Mouse (Mus musculus): Measurements from ENCODE around the gene Usp50.

The Usp50 gene

DNA sequence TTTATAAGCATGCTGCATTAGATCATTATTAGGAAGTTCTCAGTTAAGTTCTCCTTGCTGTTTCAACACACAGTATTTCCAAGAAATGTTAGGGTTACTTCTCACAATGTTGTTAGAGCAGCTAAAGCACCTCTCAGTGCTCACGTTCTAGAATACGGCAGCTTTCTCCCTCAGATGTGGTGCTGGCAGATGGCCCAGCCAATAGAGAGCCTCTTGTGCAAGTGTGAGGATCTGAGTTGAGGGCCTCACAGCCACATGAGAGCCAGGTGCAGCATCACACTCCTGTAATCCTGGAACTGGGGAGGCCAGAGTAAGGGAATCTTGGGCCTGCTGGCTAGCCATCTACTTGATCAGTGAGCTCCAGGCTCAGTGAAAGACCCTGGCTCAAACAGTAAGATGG, 43.0 kb downstream of the Usp50 start:
- DNase-seq (ENCODE audit: low read depth): no peak

DNA sequence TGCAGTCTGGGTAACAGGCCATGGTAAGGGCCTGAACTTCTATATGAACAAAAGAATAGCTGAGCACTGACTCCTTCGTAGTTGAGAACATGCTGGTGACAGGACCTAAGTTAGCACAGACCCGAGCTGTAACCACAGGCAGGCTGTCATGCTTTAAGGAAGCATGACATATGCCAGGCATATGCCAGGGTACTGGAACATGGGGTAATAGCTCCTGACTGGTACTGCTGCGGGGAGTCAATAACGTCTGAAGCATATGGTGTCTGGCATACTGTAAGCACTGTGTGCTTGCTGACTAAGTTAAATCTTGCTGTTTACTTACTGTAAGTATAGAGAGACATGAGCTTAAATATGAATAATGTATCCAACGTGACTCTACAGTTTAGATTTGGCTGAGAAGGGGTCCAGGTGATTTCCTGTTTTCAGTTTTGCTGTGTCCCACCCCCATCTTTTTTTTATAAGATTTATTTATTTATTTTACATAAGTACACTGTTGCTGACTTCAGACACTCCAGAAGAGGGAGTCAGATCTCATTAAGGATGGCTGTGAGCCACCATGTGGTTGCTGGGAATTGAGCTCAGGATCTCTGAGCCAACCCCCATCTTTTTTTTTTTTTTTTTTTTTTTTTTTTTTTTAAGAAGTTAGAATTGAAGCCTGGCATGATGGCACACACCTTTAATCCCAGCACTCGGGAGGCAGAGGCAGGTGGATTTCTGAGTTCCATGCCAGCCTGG, 47.8 kb downstream of the Usp50 start:
- DNase-seq (ENCODE audit: low read depth): no peak

GRCm38 (mm10) chr2:126730502-126730901, 52.8 kb downstream of the Usp50 start:
- DNase-seq (ENCODE audit: low read depth): no peak

- DNase-seq (ENCODE audit: low read depth): no peak
Measured at GRCm38 (mm10) chr2:126729207-126729606, 54.1 kb downstream of the Usp50 start.

- no peak for DNase-seq (ENCODE audit: low read depth)
Measured at GRCm38 (mm10) chr2:126712950-126713349, 70.3 kb downstream of the Usp50 start.

GRCm38 (mm10) chr2:126712526-126712925, 70.7 kb downstream of the Usp50 start:
- DNase-seq (ENCODE audit: low read depth): no peak

- DNase-seq (ENCODE audit: low read depth): no peak
Measured at GRCm38 (mm10) chr2:126708361-126708760, 74.9 kb downstream of the Usp50 start.

GRCm38 (mm10) chr2:126707438-126707779, 75.9 kb downstream of the Usp50 start:
- DNase-seq (ENCODE audit: low read depth): peak; percentile 11

GRCm38 (mm10) chr2:126706759-126707437, 76.4 kb downstream of the Usp50 start, which contains the start of gene Usp8:
Gene Usp8, plus strand, starts transcription at chr2:126707328.
- DNase-seq (ENCODE audit: low read depth): peak; percentile 98

- DNase-seq (ENCODE audit: low read depth): no peak
Measured at GRCm38 (mm10) chr2:126695285-126695684, 88.0 kb downstream of the Usp50 start.

DNA sequence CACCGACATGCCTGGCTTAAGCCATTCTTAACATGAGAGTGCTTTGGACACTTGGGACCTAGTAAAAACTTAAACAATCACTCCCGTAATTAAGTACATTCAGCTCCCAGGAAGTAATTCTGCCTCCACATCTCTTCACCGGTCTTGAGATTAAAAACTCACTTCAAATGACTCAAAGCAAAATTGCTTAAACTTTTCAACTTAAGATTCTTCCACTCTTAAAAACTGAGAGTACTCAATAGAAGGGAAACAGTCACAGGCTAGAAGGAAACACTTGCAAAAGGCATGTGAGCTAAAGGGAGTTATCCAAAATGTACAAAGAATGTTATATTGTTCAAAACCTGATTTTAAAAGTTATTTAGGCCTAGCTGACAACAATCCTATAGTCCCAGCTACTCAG, 92.0 kb downstream of the Usp50 start:
- DNase-seq (ENCODE audit: low read depth): no peak

- no peak for DNase-seq (ENCODE audit: low read depth)
Measured at GRCm38 (mm10) chr2:126682937-126683336, 100.3 kb downstream of the Usp50 start.

GRCm38 (mm10) chr2:126682333-126682732, 100.9 kb downstream of the Usp50 start:
- no peak for DNase-seq (ENCODE audit: low read depth)

DNA sequence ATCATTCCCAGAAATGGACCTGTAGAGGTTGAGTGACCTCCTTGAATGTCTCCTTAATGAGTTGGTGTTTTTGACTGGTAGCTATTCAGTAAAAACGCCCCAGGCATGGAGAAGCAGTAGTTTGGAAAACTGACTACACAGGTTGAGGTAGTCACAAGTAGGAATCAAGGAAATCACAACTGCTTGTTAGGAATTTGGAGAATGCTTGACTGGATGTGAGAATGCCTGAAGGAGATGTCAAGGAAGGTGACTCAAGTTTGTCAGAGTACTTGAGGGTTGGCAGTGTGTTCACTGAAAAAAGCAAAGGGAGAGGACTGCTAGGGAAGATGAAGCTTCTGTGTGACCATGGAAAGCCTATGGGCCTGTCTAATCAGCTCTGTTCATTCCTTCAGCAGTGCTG, 105.9 kb downstream of the Usp50 start:
- no peak for DNase-seq (ENCODE audit: low read depth)

DNA sequence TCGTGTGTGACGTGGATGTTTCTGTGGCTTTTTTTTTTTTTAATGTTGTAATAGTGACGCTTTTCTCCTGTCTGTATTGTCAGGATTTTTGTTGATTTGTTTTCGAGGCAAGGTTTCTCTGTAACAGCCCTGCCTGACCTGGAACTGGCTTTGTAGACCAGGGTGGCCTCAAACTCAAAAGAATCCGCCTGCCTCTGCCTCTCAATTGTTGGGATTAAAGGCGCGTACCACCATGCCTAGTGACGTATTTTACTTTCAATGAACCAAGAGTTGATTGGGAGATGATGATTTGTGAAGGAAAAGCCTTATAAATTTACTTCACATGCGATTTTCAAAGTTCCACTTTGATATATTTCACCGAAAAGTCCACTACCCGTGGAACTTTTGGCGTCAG, 107.2 kb downstream of the Usp50 start, which contains the start of gene Gabpb1:
Gene Gabpb1 (minus strand): TSS at position 216 of the 394 bp plus-strand sequence.
- peak; percentile 28 for DNase-seq (ENCODE audit: low read depth)

DNA sequence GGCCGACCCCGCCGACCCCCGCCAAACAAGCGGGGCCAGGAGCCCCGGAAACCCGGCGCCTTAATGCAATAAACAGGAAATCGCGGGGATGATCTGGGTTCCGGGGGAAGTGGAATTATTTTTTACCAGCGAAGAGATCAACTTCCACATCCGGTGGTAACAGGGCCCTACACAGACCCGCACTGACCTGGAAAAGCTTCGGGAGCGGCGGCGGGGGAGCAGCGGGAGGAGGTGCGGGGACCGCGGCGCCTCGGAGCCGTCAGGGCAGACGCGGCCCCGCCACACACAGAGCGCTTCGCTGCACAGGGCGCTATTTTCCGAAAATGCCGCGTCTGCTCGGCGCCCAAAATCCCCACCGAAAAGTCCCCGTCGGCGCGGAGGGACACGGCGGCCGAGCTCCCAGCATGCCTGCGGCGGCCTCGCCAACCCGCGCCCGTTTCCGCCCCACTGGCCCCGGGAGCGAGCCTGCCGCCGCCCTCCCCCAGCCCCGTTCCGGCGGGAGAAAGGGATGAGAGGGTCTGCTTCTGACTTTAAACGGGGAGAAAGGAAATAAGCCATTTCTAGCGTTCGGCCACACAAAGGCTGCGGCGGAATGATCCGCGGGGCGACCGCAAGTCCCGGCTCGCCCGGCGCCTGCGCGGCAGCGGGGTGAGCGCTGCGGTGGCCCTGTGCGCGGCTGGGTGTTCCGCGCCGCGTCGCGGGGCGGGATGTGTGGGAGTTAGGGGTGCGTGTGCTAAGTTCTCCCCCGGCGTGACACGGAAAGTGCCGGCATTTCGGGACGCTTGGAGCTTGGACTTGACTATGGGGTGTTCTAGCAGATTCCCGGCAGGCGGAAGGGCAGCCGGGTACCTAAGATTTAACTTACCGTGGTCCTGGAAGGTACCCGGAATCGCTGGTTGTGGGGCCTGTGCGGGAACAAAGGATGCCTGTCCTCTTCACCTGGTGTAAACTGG, 107.8 kb downstream of the Usp50 start:
- peak; percentile 69 for DNase-seq (ENCODE audit: low read depth)

DNA sequence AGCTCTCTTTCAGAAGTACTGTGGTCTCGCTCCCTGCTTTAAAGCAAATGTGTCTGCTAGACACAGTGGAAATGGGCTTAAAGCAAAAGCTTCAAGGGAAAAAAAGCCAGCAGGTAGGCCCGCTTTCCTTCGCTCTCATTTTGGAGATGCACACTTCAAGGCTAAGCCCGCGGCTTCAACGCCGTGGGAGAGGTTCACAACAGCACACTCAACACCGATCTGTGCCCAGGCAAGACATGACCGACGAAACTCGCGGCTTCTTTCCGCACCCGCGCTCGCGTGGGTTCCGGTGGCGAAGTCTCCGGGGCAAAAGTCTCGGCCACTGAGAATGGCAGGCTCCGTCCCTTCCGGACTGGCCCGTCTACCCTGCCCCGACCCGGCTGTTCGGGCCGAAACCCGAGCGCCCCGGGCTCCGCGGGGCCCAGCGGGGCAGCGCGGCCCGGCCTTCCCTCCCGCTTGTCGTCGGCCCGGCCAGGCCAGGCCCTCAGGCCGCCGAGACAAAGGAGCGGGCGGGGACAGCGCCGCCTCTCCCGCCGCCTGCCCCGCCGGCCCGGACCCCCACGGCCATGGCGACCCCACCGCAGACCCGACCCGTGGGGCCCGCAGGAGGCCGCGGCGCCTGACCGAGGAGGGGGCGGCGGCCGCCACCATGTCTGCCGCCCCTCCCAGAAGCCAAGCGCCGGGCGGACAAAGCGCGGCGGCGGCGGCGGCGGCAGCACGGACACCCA, 108.7 kb downstream of the Usp50 start:
- DNase-seq (ENCODE audit: low read depth): peak; percentile 41

- peak; percentile 24 for DNase-seq (ENCODE audit: low read depth)
Measured at GRCm38 (mm10) chr2:126673317-126674242, 109.7 kb downstream of the Usp50 start.

GRCm38 (mm10) chr2:126668621-126669252, 114.5 kb downstream of the Usp50 start:
- DNase-seq (ENCODE audit: low read depth): no peak

DNA sequence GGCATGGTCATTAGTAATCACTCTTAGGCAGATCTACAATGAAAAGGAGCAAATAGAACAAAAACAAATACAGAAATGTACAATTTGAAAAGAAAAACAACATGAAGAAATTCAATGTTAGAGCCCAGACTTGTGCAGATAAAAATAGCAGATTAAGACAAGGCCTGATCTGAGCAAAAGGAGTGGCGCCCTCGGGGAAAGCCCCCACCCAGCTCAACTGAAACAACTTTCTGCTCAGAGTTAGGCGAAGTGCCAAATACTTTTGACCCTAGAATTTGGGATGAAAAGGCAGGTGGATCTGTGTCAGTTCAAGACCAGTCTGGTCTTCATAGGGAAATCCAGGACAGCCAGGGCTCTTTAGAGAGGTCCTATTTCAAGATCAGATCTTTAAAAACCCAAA, 117.3 kb downstream of the Usp50 start:
- no peak for DNase-seq (ENCODE audit: low read depth)
